Mouse (Mus musculus): Measurements from ENCODE around the gene Piwil4.
A peak's percentile ranks its signal among the peaks of the same experiment; 100 is the strongest.

GRCm38 (mm10) chr9:14717689-14718331 lies 22.7 kb downstream of the Piwil4 start:
- TF ChIP-seq CTCF (IDR thresholded peaks at IDR 0.05) (peak; percentile 25; the same call in 1 of the 2 replicates), EP300 (IDR thresholded peaks at IDR 0.05) (peak; percentile 38; the same call in 1 of the 2 replicates)
